Comparison of ENCODE assay signal across 7 mouse cellular contexts in the genomic region with DNA sequence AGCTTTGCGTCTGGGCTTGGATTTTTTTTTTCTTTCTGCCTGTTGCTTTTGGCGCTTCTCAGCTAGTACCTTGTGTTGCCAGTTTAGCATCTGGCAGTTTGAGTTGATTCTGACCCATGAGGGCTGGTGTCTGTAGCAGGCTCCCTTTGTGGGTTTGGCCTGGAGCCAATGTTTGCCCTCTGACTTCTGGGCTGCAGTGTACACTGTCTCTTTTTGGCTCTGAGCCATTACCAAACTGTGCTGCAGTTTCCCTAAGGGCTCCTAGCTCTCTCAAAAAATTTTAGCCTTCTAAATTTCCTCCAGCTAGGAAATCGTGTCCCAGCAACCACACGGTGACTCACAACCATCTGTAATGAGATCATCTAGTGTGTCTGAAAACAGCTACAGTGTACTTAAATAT. TPM values are rescaled to one million over a fixed set of nuclear protein-coding genes. Genes with fewer than 3 reads are reported as not detected.
A peak's percentile ranks its signal among the peaks of the same experiment; 100 is the strongest.
DNase-seq lines count a peak whose midpoint lies in the region; ATAC-seq and TF ChIP-seq lines count a peak whose summit lies in the region.

No protein-coding gene starts in this region.

- no peak overlapping the region for H3K9ac ChIP-seq in hindbrain, embryonic 12.5 days

- H3K79me2 ChIP-seq in macrophage (ENCODE audit: inconsistent target) = no peaks in the 10 kb centered on the region

- H3K27me3 ChIP-seq in hindbrain, embryonic 12.5 days = no peaks in the 10 kb centered on the region

- H3K4me3 ChIP-seq in hindbrain, embryonic 12.5 days = no peak overlapping the region
- no peak overlapping the region for H3K4me3 ChIP-seq in left cerebral cortex, adult 2 months
- no peak overlapping the region for H3K4me3 ChIP-seq in macrophage (ENCODE audit: inconsistent target)

- 39% methylated on average over 4 of the region's 4 CpGs for WGBS in hindbrain, embryonic 12.5 days
- WGBS in macrophage (ENCODE audit: missing documents) = 12% methylated on average over 4 of the region's 4 CpGs

- no peak for TF ChIP-seq CTCF in left cerebral cortex, adult 2 months (IDR thresholded peaks at IDR 0.05)

- no peak overlapping the region for H3K27ac ChIP-seq in hindbrain, embryonic 12.5 days
- no peak overlapping the region for H3K27ac ChIP-seq in left cerebral cortex, adult 2 months
- H3K27ac ChIP-seq in macrophage = peak overlapping the region; percentile 22; the same call in 1 of the 2 replicates

- H3K4me1 ChIP-seq in hindbrain, embryonic 12.5 days = no peaks in the 10 kb centered on the region

- peak; percentile 91 for DNase-seq in Muller cell, postnatal 12 days (ENCODE audit: inconsistent ontology term)
- DNase-seq in adrenal gland, postnatal 36 days = peak; percentile 75 to 83
- peak; percentile 35 for DNase-seq in forelimb bud, embryonic 11.5 days (ENCODE audit: low read depth, low spot score)
- DNase-seq in left cerebral cortex, adult 2 months (ENCODE audit: extremely low spot score in 1 of 2, low spot score in 2 of 2) = peak; percentile 17 to 43
- DNase-seq in right cerebral cortex, postnatal 4 days = peak; percentile 29

- H3K4me2 ChIP-seq in hindbrain, embryonic 12.5 days (replicated peaks) = no peak overlapping the region

- ATAC-seq in hindbrain, embryonic 12.5 days (ENCODE audit: low FRiP score) = peak; percentile 93

- intact Hi-C loops in left cerebral cortex, adult 2 months (cut with DNase I) = no loop called here

- H3K36me3 ChIP-seq in hindbrain, embryonic 12.5 days = no peaks in the 10 kb centered on the region
- peaks cover 31% of the 10 kb centered on the region for H3K36me3 ChIP-seq in macrophage (ENCODE audit: inconsistent target)

- H3K9me3 ChIP-seq in hindbrain, embryonic 12.5 days (replicated peaks) = no peaks in the 10 kb centered on the region

RNA-seq across cellular contexts. Expression of a gene that starts 50.1 kb away (rescaled TPM):
- 10 to 100 TPM; 15.7 to 16.4 TPM for total RNA-seq in adrenal gland, postnatal 36 days (2021)
- 15.9 and 16.1 TPM in 2 replicates for polyA plus RNA-seq in hindbrain, embryonic 12.5 days (2016; fragmentation: Nextera tagmentation; extraction: Ambion mirVana)
- 1 to 10 TPM; 9.0 to 9.8 TPM for total RNA-seq in left cerebral cortex, adult 2 months (2021)
- 10 to 100 TPM in 10 of 26 experiments, 1 to 10 TPM in 16; 2.0 to 30.5 (median 6.0) TPM for total RNA-seq in macrophage (2018; cell fraction: chromatin; rRNA removed)
- 1 to 10 TPM; 2.0 to 8.1 (median 5.1) TPM for total RNA-seq in macrophage (2018; cell fraction: cytosol; rRNA removed)
- total RNA-seq in macrophage (2018; cell fraction: nucleus; rRNA removed) = 10 to 100 TPM in 12 of 26 experiments, 1 to 10 TPM in 14; 1.7 to 26.1 (median 8.1) TPM
- 4.9 to 6.6 TPM (median 6.6 TPM) in 3 replicates for polyA plus RNA-seq in macrophage (2018)

Comparison
In these comparisons a context has a peak if more than half of its experiments do, and no peak if none do; other contexts are left out.
1. DNase-seq: peak in every context shown above with its lines; median percentile 91 in Muller cell, postnatal 12 days; 79 in adrenal gland, postnatal 36 days; 35 in forelimb bud, embryonic 11.5 days; 30 in left cerebral cortex, adult 2 months; 29 in right cerebral cortex, postnatal 4 days.